Mouse (Mus musculus) WW6 (cell line): ENCODE data around the gene Rbfox3.
A peak's percentile ranks its signal among the peaks of the same experiment; 100 is the strongest.
"Not testable (repeated sequence)": the region's sequence is repeated elsewhere in the genome, so short reads cannot be mapped to it uniquely, and the experiment has no call there.

Source experiments
- DNase-seq: peaks from one replicate; pipeline ENCODE4 v3.0.0-alpha.2; 2013; ENCODE audit warnings: low read depth, low spot score

The Rbfox3 gene

GRCm38 (mm10) chr11:118825280-118826094, 85.9 kb downstream of the Rbfox3 start:
- no peak for DNase-seq

- DNase-seq, result no peak
These were observed 90.0 kb downstream of the Rbfox3 start for GRCm38 (mm10) chr11:118821353-118821752.

GRCm38 (mm10) chr11:118818528-118818927, 92.9 kb downstream of the Rbfox3 start:
- no peak for DNase-seq

GRCm38 (mm10) chr11:118815118-118815517, 96.3 kb downstream of the Rbfox3 start:
- no peak for DNase-seq

GRCm38 (mm10) chr11:118813942-118814341, 97.5 kb downstream of the Rbfox3 start:
- no peak for DNase-seq

- DNase-seq, result no peak
These were observed 100.0 kb downstream of the Rbfox3 start for GRCm38 (mm10) chr11:118811404-118811803.

- DNase-seq, result no peak
These were observed 103.9 kb downstream of the Rbfox3 start for GRCm38 (mm10) chr11:118807511-118807910.

- no peak for DNase-seq
These were observed 116.4 kb downstream of the Rbfox3 start for GRCm38 (mm10) chr11:118794856-118795602.

GRCm38 (mm10) chr11:118793639-118794021, 117.8 kb downstream of the Rbfox3 start:
- DNase-seq, result no peak

GRCm38 (mm10) chr11:118792916-118793638, 118.3 kb downstream of the Rbfox3 start:
- DNase-seq, result no peak

GRCm38 (mm10) chr11:118792163-118792915, 119.1 kb downstream of the Rbfox3 start:
- DNase-seq, result no peak

GRCm38 (mm10) chr11:118791391-118791790, 120.0 kb downstream of the Rbfox3 start:
- DNase-seq, result no peak

- DNase-seq, result no peak
These were observed 123.3 kb downstream of the Rbfox3 start for GRCm38 (mm10) chr11:118788091-118788490.

- no peak for DNase-seq
These were observed 128.7 kb downstream of the Rbfox3 start for GRCm38 (mm10) chr11:118782677-118783076.

GRCm38 (mm10) chr11:118775753-118776152, 135.6 kb downstream of the Rbfox3 start:
- peak; percentile 67 for DNase-seq

- DNase-seq, result not testable (repeated sequence)
These were observed 136.6 kb downstream of the Rbfox3 start for GRCm38 (mm10) chr11:118774777-118775176.

GRCm38 (mm10) chr11:118773076-118773583, 138.3 kb downstream of the Rbfox3 start:
- DNase-seq, result no peak

- DNase-seq, result no peak
These were observed 140.0 kb downstream of the Rbfox3 start for GRCm38 (mm10) chr11:118771358-118771757.

GRCm38 (mm10) chr11:118770789-118771188, 140.6 kb downstream of the Rbfox3 start:
- no peak for DNase-seq

GRCm38 (mm10) chr11:118769542-118769941, 141.9 kb downstream of the Rbfox3 start:
- no peak for DNase-seq

GRCm38 (mm10) chr11:118768441-118768840, 143.0 kb downstream of the Rbfox3 start:
- DNase-seq, result no peak
